Mouse (Mus musculus) E14TG2a.4 (cell line): ENCODE results near the gene Tbx3.

Experiments used
- CTCF ChIP-seq: conservative IDR thresholded peaks from 2 replicates; pipeline ENCODE4 v1.5.1; 2014; ENCODE audit warnings: low read length
- NANOG ChIP-seq: IDR thresholded peaks from 2 replicates; pipeline ENCODE4 v1.6.1; 2014; ENCODE audit warnings: borderline replicate concordance, low read length, mixed read lengths
- POU5F1 ChIP-seq: IDR thresholded peaks from 2 replicates; pipeline ENCODE4 v1.6.1; 2014; ENCODE audit warnings: low read length, borderline replicate concordance

DNA sequence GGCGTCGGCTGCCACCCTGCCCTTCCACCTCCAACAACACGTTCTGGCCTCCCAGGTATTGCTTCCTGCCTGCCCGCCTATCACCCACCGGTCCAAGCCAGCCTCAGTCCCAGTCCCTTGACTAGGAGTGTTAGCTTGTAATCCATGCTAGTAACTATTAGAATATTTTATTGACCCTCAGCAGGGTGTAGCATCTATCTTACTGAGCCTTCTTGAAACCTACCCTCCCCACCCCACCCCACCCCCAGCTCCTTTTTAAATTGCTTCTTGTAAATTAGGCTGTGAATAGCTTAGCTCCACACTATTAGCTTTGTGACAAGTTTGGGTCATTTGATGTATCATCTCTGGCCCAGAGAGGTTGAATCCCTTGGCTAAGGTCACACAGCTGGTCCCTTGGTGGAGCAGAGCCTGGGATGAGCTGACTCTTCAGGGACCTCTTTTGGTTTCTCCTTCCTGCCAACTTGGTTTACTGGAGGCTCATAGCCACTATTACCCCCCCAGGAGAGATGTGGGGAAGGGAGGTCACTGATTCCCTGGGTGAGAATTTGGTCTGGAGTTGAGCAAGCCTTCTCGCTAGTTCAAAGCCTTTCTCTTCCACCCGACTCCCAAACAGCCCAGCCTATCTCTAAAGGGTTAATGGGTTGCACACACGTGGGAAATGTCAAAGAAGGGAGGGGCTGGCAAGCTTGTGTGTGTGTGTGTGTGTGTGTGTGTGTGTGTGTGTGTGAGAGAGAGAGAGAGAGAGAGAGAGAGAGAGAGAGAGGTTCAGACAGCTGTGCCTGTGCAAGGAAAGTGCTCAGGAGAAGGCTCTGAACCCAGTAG lies 10.8 kb downstream of the Tbx3 start:
- no peak for TF ChIP-seq CTCF
- TF ChIP-seq NANOG, result no peak
- no peak for TF ChIP-seq POU5F1
